Mouse (Mus musculus) neural tube, embryonic 15.5 days (tissue): ENCODE data around the gene Tcap. TPM values are rescaled to one million over a fixed set of nuclear protein-coding genes. Genes with fewer than 3 reads are reported as not detected.

Source experiments
- ATAC-seq: fragments of 200-750 bp; cut with Nextera tagmentation; 2 replicates; pipeline ENCODE4 v1.8.0; 2017; ENCODE audit warnings: mild to moderate bottlenecking, moderate TSS enrichment, moderate library complexity; ENCODE audit not compliant: low FRiP score
- H3K27ac ChIP-seq: fragments of 300-500 bp; sonication (generic); replicated peaks from 2 replicates; pipeline ENCODE4 v1.5.1; 2015; ENCODE audit warnings: mild to moderate bottlenecking, inconsistent platforms
- H3K27me3 ChIP-seq: fragments of 300-500 bp; sonication (generic); replicated peaks from 2 replicates; pipeline ENCODE4 v1.6.1; 2015; ENCODE audit warnings: inconsistent platforms
- H3K36me3 ChIP-seq: fragments of 300-500 bp; sonication (generic); 2 replicates; pipeline ENCODE4 v1.6.1; 2015; ENCODE audit warnings: inconsistent platforms
- H3K4me1 ChIP-seq: fragments of 300-500 bp; sonication (generic); 2 replicates; pipeline ENCODE4 v1.6.1; 2015; ENCODE audit warnings: inconsistent platforms
- H3K4me2 ChIP-seq: fragments of 300-500 bp; sonication (generic); 2 replicates; pipeline ENCODE4 v1.6.1; 2015; ENCODE audit warnings: inconsistent platforms, mild to moderate bottlenecking, moderate library complexity
- H3K4me3 ChIP-seq: fragments of 300-500 bp; sonication (generic); replicated peaks from 2 replicates; pipeline ENCODE4 v1.5.1; 2015; ENCODE audit warnings: mild to moderate bottlenecking, inconsistent platforms
- H3K9ac ChIP-seq: fragments of 300-500 bp; sonication (generic); replicated peaks from 2 replicates; pipeline ENCODE4 v1.6.1; 2015; ENCODE audit warnings: mild to moderate bottlenecking, inconsistent platforms
- H3K9me3 ChIP-seq: fragments of 300-500 bp; sonication (generic); replicated peaks from 2 replicates; pipeline ENCODE4 v1.6.1; 2016; ENCODE audit warnings: inconsistent platforms
- WGBS: fragments of 180-500 bp; shearing (Covaris S2); methylation state at CpG from one replicate; pipeline ENCODE4 v1.1.7; 2015; ENCODE audit warnings: mixed read lengths; 5-methylcytosine and 5-hydroxymethylcytosine counted together
- polyA plus RNA-seq: library from polyadenylated mRNA; unstranded; fragments of >200 nt; fragmentation: Nextera tagmentation; extraction: Ambion mirVana; gene quantifications from 2 replicates; pipeline ENCODE4 v1.2.1, GENCODE M21; 2015

Gene Tcap
- polyA plus RNA-seq, 1 experiment from 2014 or later, result 1.7 TPM

GRCm38 (mm10) chr11:98418273-98418672 lies 34.7 kb downstream of the Tcap start:
- Histone ChIP-seq H3K4me3 (no peak overlapping the region), H3K9me3 (no peaks in the 10 kb centered on the region), H3K4me1 (peaks cover 14% of the 10 kb centered on the region), H3K36me3 (no peaks in the 10 kb centered on the region), H3K27me3 (no peaks in the 10 kb centered on the region), H3K4me2 (no peak overlapping the region), H3K27ac (no peak overlapping the region), H3K9ac (no peak overlapping the region)
- 70% methylated on average over 6 of the region's 6 CpGs for WGBS
- no peak for ATAC-seq

- Histone ChIP-seq H3K9me3 (no peaks in the 10 kb centered on the region), H3K4me3 (no peak overlapping the region), H3K27ac (no peak overlapping the region), H3K4me1 (peaks cover 6% of the 10 kb centered on the region), H3K4me2 (no peak overlapping the region), H3K9ac (no peak overlapping the region), H3K27me3 (no peaks in the 10 kb centered on the region), H3K36me3 (no peaks in the 10 kb centered on the region)
- WGBS, result 83% methylated on average over 10 of the region's 10 CpGs
- ATAC-seq, result no peak
Observed at GRCm38 (mm10) chr11:98418939-98419547, 35.4 kb downstream of the Tcap start.

GRCm38 (mm10) chr11:98426592-98426991 lies 43.0 kb downstream of the Tcap start:
- no peaks in the 10 kb centered on the region for H3K36me3 ChIP-seq
- H3K4me2 ChIP-seq, result no peak overlapping the region
- no peaks in the 10 kb centered on the region for H3K27me3 ChIP-seq
- ATAC-seq, result no peak
- H3K9me3 ChIP-seq, result no peaks in the 10 kb centered on the region
- H3K4me3 ChIP-seq, result no peak overlapping the region
- H3K4me1 ChIP-seq, result no peaks in the 10 kb centered on the region
- WGBS, result 93% methylated on average over 7 of the region's 7 CpGs
- H3K27ac ChIP-seq, result no peak overlapping the region
- no peak overlapping the region for H3K9ac ChIP-seq

GRCm38 (mm10) chr11:98428436-98428835 lies 44.8 kb downstream of the Tcap start:
- 92% methylated on average over 5 of the region's 5 CpGs for WGBS

GRCm38 (mm10) chr11:98431743-98432502 lies 48.3 kb downstream of the Tcap start:
- 88% methylated on average over 9 of the region's 9 CpGs for WGBS
- Histone ChIP-seq H3K9me3 (no peaks in the 10 kb centered on the region), H3K36me3 (no peaks in the 10 kb centered on the region), H3K27ac (no peak overlapping the region), H3K9ac (no peak overlapping the region), H3K4me2 (no peak overlapping the region), H3K27me3 (no peaks in the 10 kb centered on the region), H3K4me1 (no peaks in the 10 kb centered on the region), H3K4me3 (no peak overlapping the region)
- ATAC-seq, result no peak

More at GRCm38 (mm10) chr11:98428436-98428835, 44.8 kb downstream of the Tcap start:
- no peak overlapping the region for H3K27ac ChIP-seq
- no peaks in the 10 kb centered on the region for H3K36me3 ChIP-seq
- no peak overlapping the region for H3K9ac ChIP-seq
- no peaks in the 10 kb centered on the region for H3K27me3 ChIP-seq
- H3K4me3 ChIP-seq, result no peak overlapping the region
- no peaks in the 10 kb centered on the region for H3K4me1 ChIP-seq
- ATAC-seq, result no peak
- H3K9me3 ChIP-seq, result no peaks in the 10 kb centered on the region
- H3K4me2 ChIP-seq, result no peak overlapping the region

Other genes starting within 250 kb of the Tcap start
- gene Fbxl20, start 233.4 kb upstream of the Tcap start, polyA plus RNA-seq, result 21.1 and 23.0 TPM in 2 replicates
- gene Med1, start 190.5 kb upstream of the Tcap start, polyA plus RNA-seq, result 51.3 and 54.1 TPM in 2 replicates
- gene Cdk12, start 180.8 kb upstream of the Tcap start, polyA plus RNA-seq, result 7.1 and 7.2 TPM in 2 replicates
- 13.7 and 16.3 TPM in 2 replicates for gene Neurod2, start 54.2 kb upstream of the Tcap start, polyA plus RNA-seq
- gene Ppp1r1b, start 35.4 kb upstream of the Tcap start, polyA plus RNA-seq, result 2.5 and 3.7 TPM in 2 replicates
- gene Stard3, start 25.4 kb upstream of the Tcap start, polyA plus RNA-seq, result 31.6 and 37.6 TPM in 2 replicates
- gene Pnmt, start 2.6 kb downstream of the Tcap start, polyA plus RNA-seq, result 2.2 and 2.9 TPM in 2 replicates
- 7.4 and 9.6 TPM in 2 replicates for gene Pgap3, start 16.7 kb downstream of the Tcap start, polyA plus RNA-seq
- gene Erbb2, start 28.7 kb downstream of the Tcap start, polyA plus RNA-seq, result 7.3 and 9.4 TPM in 2 replicates
- 243 and 278 TPM in 2 replicates for gene Mien1, start 55.2 kb downstream of the Tcap start, polyA plus RNA-seq
- 1.1 and 8.3 TPM in 2 replicates for gene Grb7, start 62.6 kb downstream of the Tcap start, polyA plus RNA-seq
- gene Ikzf3, start 162.2 kb downstream of the Tcap start, polyA plus RNA-seq, result 0.18 and 1.3 TPM in 2 replicates
- 0.45 TPM in 1 of 2 replicates, not detected in the other for gene Zpbp2, start 167.3 kb downstream of the Tcap start, polyA plus RNA-seq
- 92.9 and 99.8 TPM in 2 replicates for gene Ormdl3, start 203.6 kb downstream of the Tcap start, polyA plus RNA-seq
- gene Lrrc3c, start 214.5 kb downstream of the Tcap start, polyA plus RNA-seq, result not detected in 2 replicates
- 0.42 and 0.79 TPM in 2 replicates for gene Gm12355, start 241.8 kb downstream of the Tcap start, polyA plus RNA-seq
- gene Gsdma3, start 242.5 kb downstream of the Tcap start, polyA plus RNA-seq, result not detected in 2 replicates